Mouse (Mus musculus) Muller cell, postnatal 12 days (primary cell): ENCODE data around the gene Aff1.

Experiments used
- DNase-seq: peaks from one replicate; pipeline ENCODE4 v3.0.0-alpha.2; 2015; ENCODE audit errors: inconsistent ontology term

Aff1 gene

DNA sequence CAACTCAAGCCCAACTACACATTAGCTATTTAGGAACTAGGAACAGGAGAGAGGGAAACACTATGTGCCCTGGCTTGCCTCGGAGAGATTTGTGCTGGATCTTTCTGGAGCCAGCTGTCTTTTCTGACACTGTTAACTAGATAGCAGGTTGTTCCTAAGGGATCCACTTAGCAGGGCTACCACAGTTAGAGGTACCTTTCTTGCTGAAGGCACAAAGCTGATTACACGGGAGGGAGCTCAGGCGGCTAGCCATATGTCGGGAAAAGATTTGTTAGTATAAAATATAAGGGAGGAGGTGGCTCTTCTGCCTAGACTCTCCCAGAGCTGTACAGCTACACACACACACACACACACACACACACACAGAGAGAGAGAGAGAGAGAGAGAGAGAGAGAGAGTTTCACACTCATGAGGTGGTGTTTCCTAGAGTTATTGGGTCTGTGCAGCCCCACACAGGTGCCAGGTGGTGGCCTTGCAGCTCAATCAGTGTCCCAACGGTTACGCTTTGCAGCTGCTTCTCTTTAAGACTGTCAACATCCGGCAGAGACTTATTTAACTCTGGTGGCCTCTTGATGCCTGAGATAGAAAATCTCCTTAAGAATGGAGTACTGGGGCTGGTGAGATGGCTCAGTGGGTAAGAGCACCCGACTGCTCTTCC is 34.2 kb downstream of the Aff1 start:
- no peak for DNase-seq

DNA sequence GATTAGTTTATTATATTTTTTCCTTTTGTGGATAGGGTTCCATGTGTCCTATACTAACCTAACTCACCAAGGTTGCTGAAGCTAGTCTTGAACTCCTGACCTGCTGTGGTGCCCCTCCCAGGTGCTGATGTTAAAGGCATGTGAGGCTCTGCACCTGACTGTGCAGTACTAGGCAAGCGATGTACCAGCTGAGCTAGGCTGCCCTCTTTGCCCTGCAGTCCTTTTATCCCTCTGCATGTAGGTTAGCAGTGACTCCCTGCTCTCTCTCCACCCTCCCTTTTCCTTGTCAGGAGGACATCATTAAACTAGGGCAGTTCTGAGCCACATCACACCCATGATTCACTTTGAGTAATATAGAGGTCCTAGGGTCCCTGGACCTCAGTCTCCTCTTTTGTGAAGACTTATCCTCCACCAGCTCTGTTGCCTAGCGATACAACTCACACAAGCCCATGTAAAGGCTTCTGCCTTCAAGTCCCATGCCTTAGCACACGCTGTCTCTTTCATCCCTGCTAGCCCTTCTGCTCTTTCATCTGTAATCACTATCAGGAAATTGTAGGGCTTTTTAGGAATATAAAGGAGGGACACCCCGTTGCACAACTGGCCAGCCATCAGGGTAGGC is 35.7 kb downstream of the Aff1 start:
- no peak for DNase-seq

DNA sequence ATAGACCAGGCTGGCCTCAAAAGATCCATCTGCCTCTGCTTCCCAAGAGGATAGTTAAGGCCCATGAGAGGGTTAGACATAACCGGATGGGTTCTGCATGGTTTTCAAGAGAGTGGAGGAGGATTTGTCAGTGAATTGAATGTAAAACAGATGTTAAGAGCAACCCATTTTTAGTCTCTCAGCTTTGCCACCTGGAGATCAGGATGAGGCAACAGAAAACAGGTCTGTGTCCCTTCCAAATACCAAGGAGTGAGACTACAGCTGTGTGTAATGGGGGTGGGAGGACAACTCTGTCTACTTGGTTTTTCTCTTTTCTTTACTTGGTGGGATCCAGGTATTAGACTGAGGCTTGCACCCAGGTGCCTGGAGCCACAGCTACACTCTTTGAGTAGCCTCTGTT is 37.1 kb downstream of the Aff1 start:
- no peak for DNase-seq

DNA sequence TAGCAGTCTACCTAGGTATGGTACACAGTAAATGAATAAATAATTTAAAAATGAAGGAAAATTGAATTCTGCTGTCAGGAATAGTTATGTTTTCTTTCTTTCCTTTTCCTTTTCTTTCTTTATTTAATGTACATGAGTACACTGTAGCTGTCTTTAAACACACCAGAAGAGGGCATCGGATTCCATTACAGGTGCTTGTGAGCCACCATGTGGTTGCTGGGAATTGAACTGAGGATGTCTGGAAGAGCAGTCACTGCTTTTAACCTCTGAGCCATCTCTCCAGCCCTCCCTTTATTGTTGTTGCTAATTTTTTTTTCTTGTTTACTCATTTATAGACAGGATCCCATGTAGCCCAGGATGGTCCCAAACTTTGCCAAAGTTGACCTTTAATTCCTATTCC is 38.0 kb downstream of the Aff1 start:
- no peak for DNase-seq

DNA sequence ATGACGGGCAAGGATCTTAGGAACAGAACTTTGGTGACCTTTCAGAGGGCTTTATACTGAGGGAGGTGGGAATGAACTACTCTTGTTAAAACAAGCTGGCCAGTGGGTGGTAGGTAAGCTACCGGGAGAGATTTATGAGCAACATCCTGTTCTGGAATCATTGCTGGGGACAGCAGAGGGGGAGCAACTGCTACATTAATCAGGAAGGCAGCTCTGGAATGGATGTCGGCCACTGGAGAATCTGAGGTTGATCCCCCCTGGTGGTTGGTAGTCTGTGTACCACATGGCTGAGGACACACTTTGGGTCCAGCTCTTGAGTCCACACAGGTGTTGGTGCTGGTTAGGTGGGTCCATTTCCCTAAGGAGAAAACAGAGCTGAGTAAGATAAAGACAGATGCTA is 38.6 kb downstream of the Aff1 start:
- DNase-seq, result no peak

DNA sequence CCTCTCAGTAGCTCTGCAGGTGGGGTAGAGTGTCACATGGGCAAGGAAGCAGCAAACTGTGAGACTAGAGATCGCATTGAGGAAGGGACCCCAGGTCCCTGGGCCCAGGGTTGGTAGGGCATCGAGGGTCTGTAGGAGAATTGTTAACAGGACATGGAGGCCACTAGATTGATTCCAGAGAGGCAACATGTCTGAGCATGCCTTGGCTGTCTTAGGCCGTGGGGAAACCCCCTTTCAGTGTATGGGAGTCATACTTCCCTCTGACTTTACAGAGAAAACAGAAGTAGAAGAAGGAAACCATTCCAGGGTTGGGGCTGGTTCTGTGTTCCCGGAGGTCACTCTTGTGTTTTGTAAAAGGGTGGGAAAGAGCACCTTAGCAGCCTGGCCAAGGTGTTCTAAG is 40.4 kb downstream of the Aff1 start:
- peak; percentile 18 for DNase-seq

DNA sequence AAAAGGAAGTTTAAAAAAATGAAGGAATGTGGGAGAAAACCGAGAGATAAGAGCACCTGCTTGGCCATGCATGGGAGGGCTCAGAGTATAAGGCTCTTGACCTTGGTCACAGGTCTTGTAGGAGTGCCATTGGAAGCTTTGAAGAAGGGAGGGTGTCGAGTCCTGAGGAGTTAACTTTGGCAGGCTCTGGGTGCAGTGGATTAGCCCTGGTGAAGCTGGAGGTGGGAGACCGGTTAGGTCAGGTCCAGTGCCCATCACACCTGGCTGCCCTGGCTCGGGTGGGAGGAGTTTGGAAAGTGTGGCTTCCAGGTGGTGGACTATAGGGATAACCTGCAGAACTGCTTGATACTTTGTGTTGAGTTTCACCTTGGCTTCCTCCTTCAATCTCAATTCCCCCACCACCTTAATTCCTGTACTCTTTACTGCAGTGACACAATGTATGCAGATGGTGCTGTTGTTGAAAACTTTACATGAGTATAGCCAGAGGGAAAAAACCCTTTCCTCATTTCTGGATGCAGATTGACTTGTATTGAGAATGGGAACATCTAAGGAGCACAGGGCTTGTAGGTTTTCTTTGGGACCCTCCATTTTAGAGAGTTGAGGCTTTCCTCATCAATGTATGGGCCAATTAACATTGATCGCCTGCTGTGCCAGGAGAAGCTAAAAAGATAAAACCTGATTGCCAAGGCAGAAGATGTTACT is 43.4 kb downstream of the Aff1 start:
- no peak for DNase-seq

DNA sequence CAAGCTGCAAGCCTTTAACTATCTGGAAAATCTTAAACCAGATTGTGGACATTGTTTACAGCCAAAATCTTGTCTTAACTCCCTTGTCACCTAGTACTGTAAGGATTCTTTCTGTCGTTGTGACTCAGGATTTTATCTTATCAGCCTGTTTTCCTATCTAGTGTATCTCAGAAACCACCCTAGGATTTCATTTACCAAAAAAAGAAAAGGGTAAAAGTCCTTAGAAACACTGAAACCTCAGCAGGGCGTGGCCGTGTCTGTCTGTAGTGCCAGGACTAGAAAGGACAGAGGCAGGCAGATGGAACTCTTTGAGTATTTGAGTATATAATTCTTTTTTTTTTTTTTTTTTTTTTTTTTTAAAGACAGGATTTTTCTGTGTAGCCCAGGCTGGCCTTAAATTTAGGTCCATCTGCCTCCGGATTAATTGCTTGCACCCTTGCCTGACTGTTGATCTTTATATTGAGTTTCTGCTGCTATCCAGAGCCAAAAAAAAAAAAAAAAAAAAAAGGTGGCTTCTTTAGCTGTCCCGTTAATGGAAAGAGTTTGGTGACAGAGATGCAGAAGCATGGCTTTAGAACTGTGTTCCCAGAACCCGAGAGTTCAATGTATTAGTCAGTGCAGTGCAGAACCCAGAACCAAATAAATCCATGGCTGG is 44.5 kb downstream of the Aff1 start:
- DNase-seq, result no peak

DNA sequence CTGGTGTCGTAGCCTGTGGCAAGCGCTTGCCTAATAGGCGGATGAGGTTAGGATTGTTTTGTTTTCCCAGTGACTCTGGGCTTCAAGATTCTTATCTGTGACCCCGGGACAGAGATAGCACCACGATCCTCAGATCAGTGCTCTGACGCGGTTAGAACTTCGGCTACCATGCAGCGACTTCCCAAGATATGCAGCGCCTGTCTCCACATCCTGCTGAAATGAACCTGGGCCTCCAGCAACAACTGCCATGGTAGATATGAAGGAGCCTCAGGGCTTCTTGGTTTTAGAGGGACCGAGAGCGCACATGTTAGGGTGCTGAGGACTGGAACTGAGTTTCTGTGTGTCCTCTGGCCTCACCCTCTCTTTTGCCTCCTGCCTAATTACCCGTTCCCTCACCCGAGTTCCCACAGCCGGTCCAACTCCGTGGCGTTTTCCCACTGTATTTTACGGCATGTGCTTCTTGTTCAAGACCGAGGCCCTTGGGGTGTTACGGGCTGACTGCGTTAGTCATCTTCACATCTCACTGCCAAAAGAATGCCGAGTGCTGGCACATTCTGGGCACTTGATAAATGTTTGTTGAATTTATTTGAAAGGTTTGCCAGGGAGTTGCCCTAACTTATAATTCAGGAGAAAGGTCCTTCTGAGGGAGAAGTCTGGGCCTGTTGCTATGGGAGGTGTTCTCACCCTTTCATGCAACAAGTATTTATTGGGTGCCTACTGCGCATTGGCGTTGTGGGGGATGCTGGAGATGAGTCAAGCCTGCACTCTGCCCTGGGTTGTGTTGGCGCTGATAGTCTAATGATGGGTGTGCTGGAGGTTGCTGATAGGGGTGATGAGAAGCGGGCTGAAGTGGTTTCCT is 45.3 kb downstream of the Aff1 start:
- DNase-seq, result peak; percentile 68

DNA sequence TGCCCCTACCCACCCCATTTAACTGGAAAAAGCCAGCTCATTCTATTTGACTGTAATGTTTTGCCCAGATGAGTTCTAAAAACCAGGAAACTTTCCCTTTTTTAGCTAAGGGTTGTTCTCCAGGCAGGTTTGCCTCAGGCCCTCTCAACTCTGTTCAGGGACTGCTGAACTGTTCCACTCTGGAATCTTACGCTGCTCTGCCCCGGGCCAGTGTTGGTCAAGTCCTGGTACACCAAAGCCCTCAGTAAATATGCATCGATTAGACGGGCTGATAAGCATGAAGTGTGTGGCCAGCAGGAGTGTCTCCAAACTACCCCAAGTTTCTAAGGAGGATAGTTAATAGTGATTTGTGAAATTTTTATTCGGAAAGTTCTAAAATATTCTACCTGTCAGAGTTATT is 46.3 kb downstream of the Aff1 start:
- no peak for DNase-seq

DNA sequence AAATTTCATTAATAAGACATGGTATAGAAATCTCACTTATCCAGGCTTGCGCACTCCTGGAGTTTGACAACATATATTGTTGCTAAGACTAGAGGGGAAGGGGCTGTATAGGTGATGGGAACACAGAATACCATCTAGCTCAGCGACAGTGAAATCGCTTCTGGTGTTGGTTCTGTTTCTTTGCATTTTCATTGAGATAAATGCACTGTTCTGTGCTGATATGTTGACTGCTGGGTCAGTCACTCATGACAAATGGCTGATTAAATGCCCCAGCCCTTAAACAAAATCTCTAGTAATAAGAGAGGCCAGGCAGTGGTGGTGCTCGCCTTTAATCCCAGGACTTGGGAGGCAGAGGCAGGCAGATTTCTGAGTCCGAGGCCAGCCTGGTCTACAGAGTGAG is 47.0 kb downstream of the Aff1 start:
- no peak for DNase-seq

DNA sequence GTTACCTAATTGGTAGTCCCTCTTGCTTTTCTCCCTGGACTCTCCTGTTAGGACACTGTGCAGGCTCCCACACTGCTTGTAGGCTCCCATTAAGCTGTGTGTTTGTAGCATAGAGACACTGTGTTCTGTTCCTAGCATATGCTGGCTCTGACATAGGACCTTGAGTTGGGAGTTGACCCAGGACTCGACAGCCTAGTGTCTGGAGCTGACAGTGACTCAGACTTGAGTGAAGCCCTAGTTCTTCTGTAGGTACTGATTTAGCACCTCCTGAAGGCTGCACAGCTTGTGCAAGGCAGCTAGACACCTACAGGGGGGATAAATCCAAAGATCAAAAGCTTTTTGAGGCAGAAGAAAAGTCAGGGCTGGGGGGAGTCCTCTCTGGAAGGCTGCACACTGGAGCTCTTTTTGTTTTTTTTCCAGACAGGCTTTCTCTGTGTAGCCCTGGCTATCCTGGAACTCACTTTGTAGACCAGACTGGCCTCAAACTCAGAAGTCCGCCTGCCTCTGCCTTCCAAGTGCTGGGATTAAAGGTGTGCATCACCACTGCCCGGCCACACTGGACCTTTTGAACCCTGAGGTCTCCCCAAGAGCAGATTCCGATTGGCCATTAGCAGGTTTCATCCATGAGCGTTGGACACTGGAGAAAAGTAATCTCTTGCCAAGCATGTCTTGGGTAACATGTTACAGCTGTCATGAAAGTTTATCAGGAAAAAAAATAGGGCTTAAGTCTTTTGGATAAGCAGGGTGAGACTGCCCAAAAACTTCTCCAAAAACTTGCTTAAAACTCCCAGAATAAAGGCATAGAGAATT is 48.1 kb downstream of the Aff1 start:
- DNase-seq, result no peak

DNA sequence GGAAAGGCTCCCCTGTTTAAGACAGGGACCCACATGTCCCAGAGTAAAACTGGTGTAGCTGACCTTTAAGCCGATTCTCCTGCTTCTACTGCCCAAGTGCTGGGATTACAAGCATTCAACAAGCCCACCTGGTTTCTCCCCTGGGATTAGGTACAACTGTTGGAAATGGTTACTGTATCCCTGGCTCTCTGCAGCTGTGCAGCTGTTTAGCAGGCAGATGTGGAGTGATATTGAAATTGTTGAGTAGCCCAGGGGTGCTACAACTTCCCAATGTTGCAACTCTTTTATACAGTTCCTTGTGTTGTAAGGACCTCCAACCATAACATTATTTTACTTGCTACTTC is 48.7 kb downstream of the Aff1 start:
- DNase-seq, result no peak

DNA sequence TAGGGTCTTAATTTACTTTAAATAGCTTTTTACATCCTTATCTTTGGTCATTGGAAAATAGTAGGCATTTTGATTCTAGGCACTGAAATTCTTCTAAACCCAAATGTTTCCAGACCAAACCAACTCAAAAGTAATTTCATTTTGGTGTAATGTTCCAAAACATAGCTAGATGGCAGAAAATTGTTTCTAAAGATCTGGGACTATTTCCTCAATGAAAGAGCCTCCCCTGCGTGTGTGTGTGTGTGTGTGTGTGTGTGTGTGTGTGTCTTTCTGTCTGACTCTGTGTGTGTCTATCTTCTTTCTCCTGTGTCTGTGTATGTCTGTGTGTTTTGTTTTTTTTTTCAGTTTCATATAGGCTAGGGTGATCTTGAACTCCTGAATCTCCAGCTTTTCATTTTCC is 49.3 kb downstream of the Aff1 start:
- no peak for DNase-seq

DNA sequence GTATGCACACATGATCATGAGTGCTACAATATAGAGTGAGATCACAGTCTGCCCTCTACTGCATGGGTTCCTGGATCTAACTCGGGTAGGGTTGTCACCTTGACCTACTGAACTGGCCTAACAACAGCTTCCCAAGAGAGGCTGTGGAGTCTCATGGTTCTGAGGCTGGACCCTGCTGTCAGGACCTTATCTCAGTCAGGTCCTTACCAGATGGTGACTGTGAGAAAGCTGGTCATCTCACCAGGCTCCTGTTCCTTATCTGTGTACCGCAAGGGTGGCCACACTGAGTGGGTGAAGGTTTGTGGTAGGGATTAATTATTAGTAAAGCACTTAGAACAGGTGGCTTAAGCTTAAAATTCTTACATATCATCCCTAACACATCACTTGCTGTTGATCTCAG is 49.8 kb downstream of the Aff1 start:
- DNase-seq, result no peak

DNA sequence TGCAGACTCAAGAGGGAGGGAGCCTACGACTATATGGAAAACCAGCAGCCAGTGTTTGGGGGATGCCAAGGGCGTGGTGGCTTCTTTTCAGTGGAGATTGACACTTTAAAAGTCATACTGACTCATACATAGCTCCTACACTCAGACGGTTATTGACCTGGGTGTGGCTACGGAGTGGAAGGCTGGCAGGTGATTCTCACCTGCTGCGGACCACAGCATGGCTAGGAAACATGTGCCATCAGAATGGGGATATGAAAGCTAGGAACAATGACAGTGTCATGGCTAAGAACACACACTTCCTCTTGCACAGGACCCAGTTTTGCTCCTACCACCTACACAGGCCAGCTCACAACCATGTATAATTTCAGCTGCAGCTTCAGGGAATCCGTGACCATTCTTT is 52.4 kb downstream of the Aff1 start:
- DNase-seq, result no peak

DNA sequence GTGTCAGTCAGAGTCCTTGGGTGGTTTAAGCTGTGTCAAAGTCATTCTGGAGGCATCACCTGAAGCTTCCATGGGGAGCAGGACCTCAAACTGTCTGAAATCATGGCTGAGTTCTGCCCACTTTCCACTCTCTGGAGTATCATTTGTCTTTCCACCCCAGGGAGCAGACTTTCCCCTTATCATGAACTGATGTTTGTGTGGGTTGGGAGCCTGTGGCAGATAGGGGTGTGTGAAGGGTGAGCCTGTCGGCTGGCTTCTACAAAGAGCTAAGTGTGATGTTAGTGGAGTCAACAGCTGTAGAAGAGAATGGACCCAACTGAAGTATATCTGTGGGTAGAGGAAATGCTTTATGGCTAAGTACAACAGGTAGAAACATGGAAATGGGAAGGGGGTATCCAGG is 53.5 kb downstream of the Aff1 start:
- DNase-seq, result no peak

DNA sequence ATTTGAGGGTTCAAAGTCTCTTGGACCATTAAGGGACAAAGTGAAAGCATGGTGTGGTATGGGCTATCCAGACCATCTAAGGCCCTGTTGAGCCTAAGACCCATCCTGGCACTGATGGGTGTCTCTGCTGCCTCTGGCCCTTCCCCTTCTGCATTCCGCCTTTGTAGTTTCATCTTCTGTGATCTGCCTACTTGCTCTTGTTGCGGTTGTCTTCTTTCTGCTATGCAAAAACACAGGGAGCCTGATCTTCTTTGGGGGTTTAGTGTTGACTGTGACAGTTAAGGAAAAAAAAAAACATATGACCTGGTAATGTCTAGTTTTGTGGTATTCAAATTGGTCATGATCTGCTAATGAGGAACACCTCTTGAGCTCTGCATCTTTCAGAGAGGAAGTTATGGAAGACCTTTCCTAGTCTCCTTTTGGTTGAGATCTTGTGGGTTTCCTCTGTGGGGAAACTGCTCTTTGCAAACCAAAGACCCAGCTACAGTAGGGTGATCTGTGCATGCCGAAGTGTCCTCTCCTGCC is 54.4 kb downstream of the Aff1 start:
- no peak for DNase-seq

DNA sequence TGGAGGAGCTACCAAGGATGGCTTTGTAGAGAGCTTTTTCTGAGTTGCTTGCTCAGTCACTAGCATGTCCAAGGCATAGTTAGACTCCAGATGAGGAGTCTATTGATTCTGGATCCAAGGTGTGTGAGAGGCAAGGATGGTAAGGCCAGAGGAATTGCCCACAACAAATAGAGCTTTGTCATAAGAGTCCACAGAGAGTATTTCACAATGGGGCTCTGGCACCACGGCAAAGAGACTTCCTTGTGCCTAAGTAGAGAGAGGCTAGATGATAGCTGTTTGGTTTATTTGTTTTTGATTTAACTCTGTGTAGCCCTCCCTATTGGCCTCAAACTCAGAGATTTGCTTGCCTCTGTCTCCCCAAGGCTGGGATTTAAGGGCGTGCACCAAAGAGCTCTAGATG is 54.9 kb downstream of the Aff1 start:
- no peak for DNase-seq

DNA sequence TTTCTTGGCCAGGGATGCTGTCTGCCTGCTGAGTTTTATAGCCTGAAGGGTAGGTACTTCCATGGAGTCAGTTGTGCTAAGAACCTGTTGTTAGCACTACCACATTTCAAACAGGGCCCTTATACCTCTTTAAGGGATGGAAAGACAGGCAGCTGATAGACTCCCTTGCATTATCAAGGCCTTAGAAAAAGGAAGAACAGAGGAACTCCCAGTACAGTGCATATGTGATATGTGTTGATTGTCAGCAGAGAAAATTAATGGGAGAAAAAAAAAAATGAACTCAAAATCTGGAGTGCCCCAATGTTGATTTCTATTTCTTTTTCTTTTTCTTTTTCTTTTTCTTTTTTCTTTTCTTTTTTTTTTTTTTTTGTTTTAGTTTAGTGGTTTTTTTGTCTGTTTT is 56.2 kb downstream of the Aff1 start:
- DNase-seq, result no peak
